Mouse (Mus musculus) liver, embryonic 14.5 days (tissue): ENCODE data around the gene Kcnk15.

Source experiments
- CTCF ChIP-seq: IDR thresholded peaks from 2 replicates; pipeline ENCODE4 v1.5.1; 2016; ENCODE audit warnings: antibody characterized with exemption, low read depth, control low read depth
- EP300 ChIP-seq: IDR thresholded peaks from 2 replicates; pipeline ENCODE4 v1.6.1; 2016; ENCODE audit warnings: antibody characterized with exemption, low read depth

- TF ChIP-seq CTCF (no peak), EP300 (no peak)
Measured at GRCm38 (mm10) chr2:163814739-163815465, 38.5 kb upstream of the Kcnk15 start.
